Mouse (Mus musculus) kidney, embryonic 16.5 days (tissue): ENCODE measurements around the gene Lrfn1. TPM values are rescaled to one million over a fixed set of nuclear protein-coding genes. Genes with fewer than 3 reads are reported as not detected.

ENCODE experiments used
- ATAC-seq: fragments of 200-750 bp; cut with Nextera tagmentation; 2 replicates; pipeline ENCODE4 v1.8.0; 2017; ENCODE audit warnings: moderate TSS enrichment; ENCODE audit not compliant: low FRiP score, low TSS enrichment
- H3K27ac ChIP-seq: fragments of 300-500 bp; sonication (generic); 2 replicates; pipeline ENCODE4 v1.5.1; 2014; ENCODE audit warnings: low read length
- H3K27me3 ChIP-seq: fragments of 300-500 bp; sonication (generic); 2 replicates; pipeline ENCODE4 v1.6.1; 2014; ENCODE audit warnings: low read length, control low read depth, mixed read lengths; ENCODE audit not compliant: insufficient read depth
- H3K36me3 ChIP-seq: fragments of 300-500 bp; sonication (generic); 2 replicates; pipeline ENCODE4 v1.6.1; 2014; ENCODE audit warnings: low read length, control low read depth, mixed read lengths; ENCODE audit not compliant: insufficient read depth
- H3K4me1 ChIP-seq: fragments of 300-500 bp; sonication (generic); 2 replicates; pipeline ENCODE4 v1.6.1; 2014; ENCODE audit warnings: low read length, control low read depth, mixed read lengths; ENCODE audit not compliant: insufficient read depth
- H3K4me2 ChIP-seq: fragments of 300-500 bp; sonication (generic); replicated peaks from 2 replicates; pipeline ENCODE4 v1.6.1; 2014; ENCODE audit warnings: low read depth, low read length
- H3K4me3 ChIP-seq: fragments of 300-500 bp; sonication (generic); 2 replicates; pipeline ENCODE4 v1.5.1; 2014; ENCODE audit warnings: mild to moderate bottlenecking, low read length
- H3K9ac ChIP-seq: fragments of 300-500 bp; sonication (generic); replicated peaks from 2 replicates; pipeline ENCODE4 v1.6.1; 2014; ENCODE audit warnings: low read length
- H3K9me3 ChIP-seq: fragments of 300-500 bp; sonication (generic); 2 replicates; pipeline ENCODE4 v1.6.1; 2016; ENCODE audit warnings: low read length, control low read depth
- WGBS: fragments of 180-500 bp; shearing (Covaris S2); extraction: QIAGEN DNeasy Blood & Tissue Kit; methylation state at CpG from one replicate; pipeline ENCODE4 v1.1.7; 2014; 5-methylcytosine and 5-hydroxymethylcytosine counted together
- polyA plus RNA-seq: library from polyadenylated mRNA; unstranded; fragments of >200 nt; fragmentation: Nextera tagmentation; extraction: Ambion mirVana; gene quantifications from 2 replicates; pipeline ENCODE4 v1.2.1, GENCODE M21; 2015

The Lrfn1 gene
- polyA plus RNA-seq, 1 experiment from 2014 or later = 2.2 TPM

GRCm38 (mm10) chr7:28444344-28444974 is 7.3 kb upstream of the Lrfn1 start:
- H3K4me3 ChIP-seq = no peak overlapping the region
- no peaks in the 10 kb centered on the region for H3K4me1 ChIP-seq
- no peak overlapping the region for H3K27ac ChIP-seq
- peak overlapping the region; percentile 22; the same call in 1 of the 2 replicates for H3K9ac ChIP-seq
- H3K9me3 ChIP-seq = no peaks in the 10 kb centered on the region
- 0 out of 2 replicates have a peak, but pooled peaks cover 4% of the 10 kb centered on the region for H3K27me3 ChIP-seq
- ATAC-seq = no peak
- WGBS = 86% methylated on average over 13 of the region's 13 CpGs
- no peak overlapping the region for H3K4me2 ChIP-seq
- no peaks in the 10 kb centered on the region for H3K36me3 ChIP-seq

- Histone ChIP-seq H3K4me1 (no peaks in the 10 kb centered on the region), H3K36me3 (no peaks in the 10 kb centered on the region), H3K27ac (no peak overlapping the region), H3K4me3 (no peak overlapping the region), H3K27me3 (0 out of 2 replicates have a peak, but pooled peaks cover 4% of the 10 kb centered on the region), H3K9me3 (no peaks in the 10 kb centered on the region), H3K9ac (no peak overlapping the region), H3K4me2 (no peak overlapping the region)
- ATAC-seq = no peak
- WGBS = 9% methylated on average over 12 of the region's 12 CpGs
Measured at GRCm38 (mm10) chr7:28446446-28446845, 5.3 kb upstream of the Lrfn1 start.

GRCm38 (mm10) chr7:28447101-28447830 is 4.5 kb upstream of the Lrfn1 start:
- H3K9ac ChIP-seq = peak overlapping the region; percentile 9; the same call in 1 of the 2 replicates
- no peak overlapping the region for H3K4me2 ChIP-seq
- 27% methylated on average over 12 of the region's 12 CpGs for WGBS
- no peaks in the 10 kb centered on the region for H3K36me3 ChIP-seq
- 0 out of 2 replicates have a peak, but pooled peaks cover under 1% of the 10 kb centered on the region for H3K4me1 ChIP-seq
- no peaks in the 10 kb centered on the region for H3K9me3 ChIP-seq
- H3K4me3 ChIP-seq = no peak overlapping the region
- H3K27me3 ChIP-seq = 0 out of 2 replicates have a peak, but pooled peaks cover 4% of the 10 kb centered on the region
- ATAC-seq = no peak
- H3K27ac ChIP-seq = no peak overlapping the region

- WGBS = 70% methylated on average over 13 of the region's 13 CpGs
- ATAC-seq = no peak
- Histone ChIP-seq H3K9me3 (no peaks in the 10 kb centered on the region), H3K36me3 (no peaks in the 10 kb centered on the region), H3K9ac (no peak overlapping the region), H3K4me3 (no peak overlapping the region), H3K27me3 (0 out of 2 replicates have a peak, but pooled peaks cover 4% of the 10 kb centered on the region), H3K4me2 (no peak overlapping the region), H3K4me1 (peaks cover 8% of the 10 kb centered on the region; the same call in 1 of the 2 replicates), H3K27ac (no peak overlapping the region)
Measured at GRCm38 (mm10) chr7:28447865-28448820, 3.6 kb upstream of the Lrfn1 start.

GRCm38 (mm10) chr7:28452361-28453005 is 703 bp downstream of the Lrfn1 start:
- 0 out of 2 replicates have a peak, but pooled peaks cover 3% of the 10 kb centered on the region for H3K36me3 ChIP-seq
- peak overlapping the region; percentile 99 for H3K4me2 ChIP-seq
- H3K27me3 ChIP-seq = no peaks in the 10 kb centered on the region
- WGBS = 3% methylated on average over 22 of the region's 24 CpGs
- H3K27ac ChIP-seq = no peak overlapping the region
- peak overlapping the region; percentile 82 for H3K4me3 ChIP-seq
- ATAC-seq = peak; percentile 42; the same call in 1 of the 2 replicates
- H3K4me1 ChIP-seq = peaks cover 8% of the 10 kb centered on the region; the same call in 1 of the 2 replicates
- peak overlapping the region; percentile 84 for H3K9ac ChIP-seq
- no peaks in the 10 kb centered on the region for H3K9me3 ChIP-seq

GRCm38 (mm10) chr7:28460361-28460760 is 8.6 kb downstream of the Lrfn1 start:
- Histone ChIP-seq H3K4me3 (no peak overlapping the region), H3K27me3 (no peaks in the 10 kb centered on the region), H3K9me3 (no peaks in the 10 kb centered on the region), H3K36me3 (peaks cover 32% of the 10 kb centered on the region), H3K4me2 (no peak overlapping the region), H3K4me1 (no peaks in the 10 kb centered on the region), H3K27ac (no peak overlapping the region), H3K9ac (no peak overlapping the region)
- WGBS = 94% methylated on average over 5 of the region's 5 CpGs
- ATAC-seq = no peak

GRCm38 (mm10) chr7:28462769-28463168 is 11.0 kb downstream of the Lrfn1 start:
- Histone ChIP-seq H3K9ac (no peak overlapping the region), H3K27ac (no peak overlapping the region), H3K4me2 (no peak overlapping the region), H3K27me3 (peaks cover 4% of the 10 kb centered on the region; the same call in 1 of the 2 replicates), H3K4me3 (no peak overlapping the region), H3K36me3 (peaks cover 31% of the 10 kb centered on the region), H3K4me1 (peaks cover 13% of the 10 kb centered on the region; the same call in 1 of the 2 replicates), H3K9me3 (no peaks in the 10 kb centered on the region)
- 85% methylated on average over 2 of the region's 2 CpGs for WGBS
- no peak for ATAC-seq

- 62% methylated on average over 10 of the region's 10 CpGs for WGBS
- H3K36me3 ChIP-seq = peaks cover 17% of the 10 kb centered on the region
Measured at GRCm38 (mm10) chr7:28464416-28465212, 12.8 kb downstream of the Lrfn1 start.

More at GRCm38 (mm10) chr7:28464416-28465212, 12.8 kb downstream of the Lrfn1 start:
- ATAC-seq = peak; percentile 71; the same call in 1 of the 2 replicates
- H3K4me2 ChIP-seq = peak overlapping the region; percentile 14
- peak overlapping the region; percentile 36; the same call in 1 of the 2 replicates for H3K27ac ChIP-seq
- peaks cover 4% of the 10 kb centered on the region; the same call in 1 of the 2 replicates for H3K27me3 ChIP-seq
- no peak overlapping the region; the same call in 1 of the 2 replicates for H3K4me3 ChIP-seq
- no peak overlapping the region for H3K9ac ChIP-seq
- H3K9me3 ChIP-seq = no peaks in the 10 kb centered on the region
- H3K4me1 ChIP-seq = peaks cover 15% of the 10 kb centered on the region; the same call in 1 of the 2 replicates
